Mouse (Mus musculus): Measurements from ENCODE around the gene Apobec1. TPM values are rescaled to one million over a fixed set of nuclear protein-coding genes. Genes with fewer than 3 reads are reported as not detected.

Apobec1 gene
- polyA plus RNA-seq, 1 experiment = not detected

GRCm38 (mm10) chr6:122608434-122609376 lies 6.5 kb upstream of the Apobec1 start:
- no peak for TF ChIP-seq CTCF (IDR thresholded peaks at IDR 0.05; ENCODE audit: insufficient read depth, low read depth, low read length)
- no peak for TF ChIP-seq POLR2A (IDR thresholded peaks at IDR 0.05; ENCODE audit: insufficient read depth, low read depth, low read length)
- no peak overlapping the region for H3K4me3 ChIP-seq (ENCODE audit: insufficient read depth, low read depth, low read length)
- 80% methylated on average over 10 of the region's 10 CpGs for WGBS
- no peaks in the 10 kb centered on the region for H3K4me1 ChIP-seq (ENCODE audit: control insufficient read depth, insufficient read depth, low read length)
- H3K27ac ChIP-seq (ENCODE audit: insufficient read depth, low read depth, low read length) = no peak overlapping the region

- no peak overlapping the region for H3K4me3 ChIP-seq (ENCODE audit: insufficient read depth, low read depth, low read length)
- 0 out of 2 replicates have a peak, but pooled peaks cover under 1% of the 10 kb centered on the region for H3K4me1 ChIP-seq (ENCODE audit: control insufficient read depth, insufficient read depth, low read length)
- 95% methylated on average over 12 of the region's 12 CpGs for WGBS
- no peak overlapping the region for H3K27ac ChIP-seq (ENCODE audit: insufficient read depth, low read depth, low read length)
- TF ChIP-seq POLR2A (IDR thresholded peaks at IDR 0.05; ENCODE audit: insufficient read depth, low read depth, low read length) = no peak
- no peak for TF ChIP-seq CTCF (IDR thresholded peaks at IDR 0.05; ENCODE audit: insufficient read depth, low read depth, low read length)
Observed at GRCm38 (mm10) chr6:122607700-122608099, 5.5 kb upstream of the Apobec1 start.

- Histone ChIP-seq H3K4me1 (ENCODE audit: control insufficient read depth, insufficient read depth, low read length) (peaks cover 3% of the 10 kb centered on the region; the same call in 1 of the 2 replicates), H3K27ac (ENCODE audit: insufficient read depth, low read depth, low read length) (no peak overlapping the region), H3K4me3 (ENCODE audit: insufficient read depth, low read depth, low read length) (no peak overlapping the region)
- 97% methylated on average over 11 of the region's 11 CpGs for WGBS
- TF ChIP-seq POLR2A (IDR thresholded peaks at IDR 0.05; ENCODE audit: insufficient read depth, low read depth, low read length) (no peak), CTCF (IDR thresholded peaks at IDR 0.05; ENCODE audit: insufficient read depth, low read depth, low read length) (no peak)
Observed at GRCm38 (mm10) chr6:122606661-122607060, 4.4 kb upstream of the Apobec1 start.

- WGBS = 92% methylated on average over 8 of the region's 8 CpGs
- TF ChIP-seq POLR2A (IDR thresholded peaks at IDR 0.05; ENCODE audit: insufficient read depth, low read depth, low read length) (no peak), CTCF (IDR thresholded peaks at IDR 0.05; ENCODE audit: insufficient read depth, low read depth, low read length) (no peak)
- H3K4me1 ChIP-seq (ENCODE audit: control insufficient read depth, insufficient read depth, low read length) = peaks cover 3% of the 10 kb centered on the region; the same call in 1 of the 2 replicates
- no peak overlapping the region for H3K27ac ChIP-seq (ENCODE audit: insufficient read depth, low read depth, low read length)
- no peak overlapping the region for H3K4me3 ChIP-seq (ENCODE audit: insufficient read depth, low read depth, low read length)
Observed at GRCm38 (mm10) chr6:122605483-122605882, 3.2 kb upstream of the Apobec1 start.

- H3K4me1 ChIP-seq (ENCODE audit: control insufficient read depth, insufficient read depth, low read length) = peaks cover 3% of the 10 kb centered on the region; the same call in 1 of the 2 replicates
- no peak for TF ChIP-seq CTCF (IDR thresholded peaks at IDR 0.05; ENCODE audit: insufficient read depth, low read depth, low read length)
- no peak for TF ChIP-seq POLR2A (IDR thresholded peaks at IDR 0.05; ENCODE audit: insufficient read depth, low read depth, low read length)
- no peak overlapping the region for H3K27ac ChIP-seq (ENCODE audit: insufficient read depth, low read depth, low read length)
- H3K4me3 ChIP-seq (ENCODE audit: insufficient read depth, low read depth, low read length) = no peak overlapping the region
Observed at GRCm38 (mm10) chr6:122604260-122604659, 2.0 kb upstream of the Apobec1 start.

- H3K4me3 ChIP-seq (ENCODE audit: insufficient read depth, low read depth, low read length) = no peak overlapping the region
- peaks cover 3% of the 10 kb centered on the region; the same call in 1 of the 2 replicates for H3K4me1 ChIP-seq (ENCODE audit: control insufficient read depth, insufficient read depth, low read length)
- no peak overlapping the region for H3K27ac ChIP-seq (ENCODE audit: insufficient read depth, low read depth, low read length)
- TF ChIP-seq POLR2A (IDR thresholded peaks at IDR 0.05; ENCODE audit: insufficient read depth, low read depth, low read length) (no peak), CTCF (IDR thresholded peaks at IDR 0.05; ENCODE audit: insufficient read depth, low read depth, low read length) (no peak)
- 23% methylated on average over 1 of the region's 1 CpGs for WGBS
Observed at GRCm38 (mm10) chr6:122602992-122603322, 713 bp upstream of the Apobec1 start.

GRCm38 (mm10) chr6:122601615-122602014 lies 629 bp downstream of the Apobec1 start:
- Histone ChIP-seq H3K27ac (ENCODE audit: insufficient read depth, low read depth, low read length) (no peak overlapping the region), H3K4me3 (ENCODE audit: insufficient read depth, low read depth, low read length) (no peak overlapping the region), H3K4me1 (ENCODE audit: control insufficient read depth, insufficient read depth, low read length) (peaks cover 3% of the 10 kb centered on the region; the same call in 1 of the 2 replicates)
- WGBS = 83% methylated on average over 3 of the region's 3 CpGs
- no peak for TF ChIP-seq CTCF (IDR thresholded peaks at IDR 0.05; ENCODE audit: insufficient read depth, low read depth, low read length)
- no peak for TF ChIP-seq POLR2A (IDR thresholded peaks at IDR 0.05; ENCODE audit: insufficient read depth, low read depth, low read length)

- no peak overlapping the region for H3K27ac ChIP-seq (ENCODE audit: insufficient read depth, low read depth, low read length)
- 91% methylated on average over 4 of the region's 4 CpGs for WGBS
- TF ChIP-seq CTCF (IDR thresholded peaks at IDR 0.05; ENCODE audit: insufficient read depth, low read depth, low read length) (no peak), POLR2A (IDR thresholded peaks at IDR 0.05; ENCODE audit: insufficient read depth, low read depth, low read length) (no peak)
- H3K4me1 ChIP-seq (ENCODE audit: control insufficient read depth, insufficient read depth, low read length) = peaks cover 3% of the 10 kb centered on the region; the same call in 1 of the 2 replicates
- no peak overlapping the region for H3K4me3 ChIP-seq (ENCODE audit: insufficient read depth, low read depth, low read length)
Observed at GRCm38 (mm10) chr6:122601031-122601430, 1.2 kb downstream of the Apobec1 start.

- WGBS = 74% methylated on average over 7 of the region's 7 CpGs
- Histone ChIP-seq H3K4me3 (ENCODE audit: insufficient read depth, low read depth, low read length) (no peak overlapping the region), H3K27ac (ENCODE audit: insufficient read depth, low read depth, low read length) (no peak overlapping the region), H3K4me1 (ENCODE audit: control insufficient read depth, insufficient read depth, low read length) (peaks cover 3% of the 10 kb centered on the region; the same call in 1 of the 2 replicates)
- TF ChIP-seq POLR2A (IDR thresholded peaks at IDR 0.05; ENCODE audit: insufficient read depth, low read depth, low read length) = no peak
- TF ChIP-seq CTCF (IDR thresholded peaks at IDR 0.05; ENCODE audit: insufficient read depth, low read depth, low read length) = no peak
Observed at GRCm38 (mm10) chr6:122600066-122600646, 2.1 kb downstream of the Apobec1 start.
